Mouse (Mus musculus): Measurements from ENCODE around the gene Cmpk1.

Gene Cmpk1

GRCm38 (mm10) chr4:114945021-114945420 lies 42.0 kb downstream of the Cmpk1 start:
- DNase-seq (ENCODE audit: low spot score), result no peak

GRCm38 (mm10) chr4:114942583-114942982 lies 44.5 kb downstream of the Cmpk1 start:
- no peak for DNase-seq (ENCODE audit: low spot score)

GRCm38 (mm10) chr4:114942112-114942511 lies 44.9 kb downstream of the Cmpk1 start:
- DNase-seq (ENCODE audit: low spot score), result no peak

GRCm38 (mm10) chr4:114941311-114941710 lies 45.7 kb downstream of the Cmpk1 start:
- DNase-seq (ENCODE audit: low spot score), result no peak

GRCm38 (mm10) chr4:114938248-114938647 lies 48.8 kb downstream of the Cmpk1 start:
- no peak for DNase-seq (ENCODE audit: low spot score)

GRCm38 (mm10) chr4:114937459-114938047 lies 49.5 kb downstream of the Cmpk1 start:
- no peak for DNase-seq (ENCODE audit: low spot score)

GRCm38 (mm10) chr4:114934188-114934587 lies 52.9 kb downstream of the Cmpk1 start:
- DNase-seq (ENCODE audit: low spot score), result no peak

GRCm38 (mm10) chr4:114932747-114933146 lies 54.3 kb downstream of the Cmpk1 start:
- DNase-seq (ENCODE audit: low spot score), result no peak

GRCm38 (mm10) chr4:114929155-114929554 lies 57.9 kb downstream of the Cmpk1 start:
- no peak for DNase-seq (ENCODE audit: low spot score)

GRCm38 (mm10) chr4:114925917-114926312 lies 61.1 kb downstream of the Cmpk1 start, which contains the start of gene Foxe3:
TSS of gene Foxe3 (minus strand) at chr4:114926013.
- DNase-seq (ENCODE audit: low spot score), result no peak

- no peak for DNase-seq (ENCODE audit: low spot score)
Measured at GRCm38 (mm10) chr4:114924971-114925916, 61.8 kb downstream of the Cmpk1 start.

- peak; percentile 19 for DNase-seq (ENCODE audit: low spot score)
Measured at GRCm38 (mm10) chr4:114917091-114917490, 70.0 kb downstream of the Cmpk1 start.

GRCm38 (mm10) chr4:114916056-114916455 lies 71.0 kb downstream of the Cmpk1 start:
- no peak for DNase-seq (ENCODE audit: low spot score)

- DNase-seq (ENCODE audit: low spot score), result peak; percentile 62
Measured at GRCm38 (mm10) chr4:114913594-114913962, 73.5 kb downstream of the Cmpk1 start.

GRCm38 (mm10) chr4:114912705-114913593 lies 74.1 kb downstream of the Cmpk1 start:
- no peak for DNase-seq (ENCODE audit: low spot score)

GRCm38 (mm10) chr4:114909602-114910484 lies 77.2 kb downstream of the Cmpk1 start:
- no peak for DNase-seq (ENCODE audit: low spot score)
